Mouse (Mus musculus): ENCODE results near the gene Park7. TPM values are rescaled to one million over a fixed set of nuclear protein-coding genes. Genes with fewer than 3 reads are reported as not detected.

Park7 gene
- polyA plus RNA-seq, 1 experiment from 2014 or later: 370 TPM

- Histone ChIP-seq H3K9me3 (no peaks in the 10 kb centered on the region), H3K27me3 (replicated peaks) (no peaks in the 10 kb centered on the region), H3K4me1 (peaks cover 17% of the 10 kb centered on the region), H3K36me3 (replicated peaks) (no peaks in the 10 kb centered on the region), H3K4me2 (no peak overlapping the region), H3K9ac (no peak overlapping the region), H3K27ac (no peak overlapping the region), H3K4me3 (no peak overlapping the region)
- no peak for ATAC-seq (replicated peaks)
- 56% methylated on average over 8 of the region's 8 CpGs for WGBS
Observed at GRCm38 (mm10) chr4:150852045-150852444, 62.2 kb downstream of the Park7 start.

GRCm38 (mm10) chr4:150850893-150851292 lies 63.3 kb downstream of the Park7 start:
- Histone ChIP-seq H3K27ac (no peak overlapping the region), H3K36me3 (replicated peaks) (no peaks in the 10 kb centered on the region), H3K9me3 (no peaks in the 10 kb centered on the region), H3K4me3 (no peak overlapping the region), H3K9ac (no peak overlapping the region), H3K4me2 (no peak overlapping the region), H3K4me1 (peaks cover 19% of the 10 kb centered on the region), H3K27me3 (replicated peaks) (no peaks in the 10 kb centered on the region)
- ATAC-seq (replicated peaks): no peak
- WGBS: 89% methylated on average over 4 of the region's 4 CpGs

GRCm38 (mm10) chr4:150849964-150850363 lies 64.3 kb downstream of the Park7 start:
- H3K27me3 ChIP-seq (replicated peaks): no peaks in the 10 kb centered on the region
- H3K36me3 ChIP-seq (replicated peaks): no peaks in the 10 kb centered on the region
- H3K4me2 ChIP-seq: no peak overlapping the region
- no peaks in the 10 kb centered on the region for H3K9me3 ChIP-seq
- H3K4me1 ChIP-seq: peaks cover 21% of the 10 kb centered on the region
- no peak for ATAC-seq (replicated peaks)
- no peak overlapping the region for H3K9ac ChIP-seq
- H3K4me3 ChIP-seq: no peak overlapping the region
- 60% methylated on average over 10 of the region's 10 CpGs for WGBS
- no peak overlapping the region for H3K27ac ChIP-seq

Other genes with a start within 250 kb of the Park7 start
- 25.6 and 26.4 TPM in 2 replicates for gene Errfi1, start 60.5 kb downstream of the Park7 start, polyA plus RNA-seq (2015; fragmentation: Nextera tagmentation; extraction: Ambion mirVana)
- 0.30 and 0.36 TPM in 2 replicates for gene Tnfrsf9, start 125 bp upstream of the Park7 start, polyA plus RNA-seq (2015; fragmentation: Nextera tagmentation; extraction: Ambion mirVana)
- gene Uts2, start 82.7 kb upstream of the Park7 start, polyA plus RNA-seq (2015; fragmentation: Nextera tagmentation; extraction: Ambion mirVana): not detected in 2 replicates
- gene Per3, start 130.2 kb upstream of the Park7 start, polyA plus RNA-seq (2015; fragmentation: Nextera tagmentation; extraction: Ambion mirVana): 3.7 and 3.8 TPM in 2 replicates
- 48.5 and 52.4 TPM in 2 replicates for gene Vamp3, start 143.5 kb upstream of the Park7 start, polyA plus RNA-seq (2015; fragmentation: Nextera tagmentation; extraction: Ambion mirVana)
- gene Gm13090, start 175.1 kb upstream of the Park7 start, polyA plus RNA-seq (2015; fragmentation: Nextera tagmentation; extraction: Ambion mirVana): 0.24 and 0.48 TPM in 2 replicates

Data from midbrain, embryonic 15.5 days (tissue).